Mouse (Mus musculus) NIH3T3 (cell line): ENCODE data around the gene Fgr.

ENCODE experiments used
- DNase-seq: peaks from one replicate; pipeline ENCODE4 v3.0.0-alpha.2; 2012; ENCODE audit warnings: low read depth

Gene Fgr

GRCm38 (mm10) chr4:133035446-133035845, 61.6 kb downstream of the Fgr start:
- no peak for DNase-seq

DNA sequence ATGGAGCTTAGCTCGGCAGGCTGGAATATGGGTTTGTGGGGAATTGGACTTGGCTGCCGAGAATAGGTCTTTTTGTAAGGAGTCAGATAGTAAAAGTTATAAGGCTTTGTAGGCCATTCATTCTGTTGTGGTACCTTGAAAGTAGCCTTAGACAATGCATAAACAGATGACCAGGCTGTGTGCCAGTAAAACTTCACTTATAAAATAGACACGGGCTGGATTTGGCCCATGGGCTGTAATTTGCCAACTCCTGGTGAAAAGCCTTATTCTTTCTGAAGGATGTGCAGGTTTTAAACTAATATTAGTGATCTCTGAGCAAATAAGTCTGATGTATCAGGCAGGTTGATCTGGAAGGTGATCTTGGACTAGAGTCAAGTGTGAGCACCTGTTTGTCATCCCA, 62.1 kb downstream of the Fgr start:
- no peak for DNase-seq

GRCm38 (mm10) chr4:133037293-133037692, 63.4 kb downstream of the Fgr start:
- no peak for DNase-seq

DNA sequence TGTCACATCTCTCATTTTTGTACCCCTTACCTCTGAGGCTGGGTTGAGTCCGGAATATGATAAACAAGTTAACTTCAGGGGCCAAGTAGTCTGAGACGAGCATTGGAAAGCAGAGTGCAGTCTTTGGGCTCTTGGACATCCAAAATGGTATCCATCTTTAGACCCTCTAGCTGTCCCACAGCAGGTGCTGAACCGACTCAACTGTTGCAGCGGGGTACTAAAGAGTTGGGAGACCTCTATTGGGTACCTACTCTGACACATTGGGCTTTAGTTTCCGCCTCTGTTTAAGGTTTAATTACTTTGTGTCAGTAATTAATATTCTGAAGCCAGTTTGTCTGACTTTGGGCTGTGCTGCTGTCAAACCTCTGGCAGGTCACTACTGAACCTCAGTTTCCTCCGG, 63.9 kb downstream of the Fgr start:
- no peak for DNase-seq

GRCm38 (mm10) chr4:133038521-133039115, 64.7 kb downstream of the Fgr start:
- peak; percentile 81 for DNase-seq

GRCm38 (mm10) chr4:133039116-133039819, 65.4 kb downstream of the Fgr start:
- DNase-seq = no peak

DNA sequence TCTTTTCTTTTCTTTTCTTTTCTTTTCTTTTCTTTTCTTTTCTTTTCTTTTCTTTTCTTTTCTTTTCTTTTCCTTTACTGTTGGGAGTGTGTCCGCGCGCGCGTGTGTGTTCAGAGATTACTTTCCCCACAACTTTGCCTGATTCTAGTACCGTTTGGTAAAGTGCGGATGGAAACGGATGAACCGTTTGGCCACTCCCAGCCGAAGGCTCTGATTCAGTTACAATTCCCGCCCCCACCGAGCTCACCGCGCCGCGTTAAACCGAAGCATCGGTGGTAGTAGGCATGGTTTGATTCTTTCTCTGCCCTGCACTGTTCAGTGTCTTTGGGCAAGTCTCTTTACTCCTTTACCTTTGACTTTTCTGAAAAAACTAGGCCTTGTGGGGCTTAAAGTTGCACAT, 65.9 kb downstream of the Fgr start:
- no peak for DNase-seq

- DNase-seq = no peak
These were observed 66.5 kb downstream of the Fgr start for GRCm38 (mm10) chr4:133040241-133040904.

DNA sequence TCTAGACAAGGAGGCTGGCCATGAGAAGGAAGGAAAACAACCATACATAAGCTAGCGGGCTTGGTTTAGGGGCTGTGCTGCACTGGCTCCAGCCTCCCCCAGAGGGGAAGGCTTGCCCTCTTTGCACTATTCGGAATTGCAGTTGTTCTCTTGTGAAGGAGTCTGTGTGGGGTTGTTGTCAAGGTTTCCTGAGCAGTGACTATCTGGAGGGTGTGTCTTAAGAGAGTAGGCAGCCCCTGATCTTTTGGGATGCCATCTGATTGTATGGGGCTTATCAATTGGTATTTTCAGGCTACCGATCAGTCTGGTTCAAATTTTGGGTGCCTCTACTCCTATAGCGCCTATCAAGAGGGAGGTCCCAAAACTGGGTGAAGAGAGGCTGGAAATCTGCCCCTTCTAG, 68.3 kb downstream of the Fgr start:
- no peak for DNase-seq

DNA sequence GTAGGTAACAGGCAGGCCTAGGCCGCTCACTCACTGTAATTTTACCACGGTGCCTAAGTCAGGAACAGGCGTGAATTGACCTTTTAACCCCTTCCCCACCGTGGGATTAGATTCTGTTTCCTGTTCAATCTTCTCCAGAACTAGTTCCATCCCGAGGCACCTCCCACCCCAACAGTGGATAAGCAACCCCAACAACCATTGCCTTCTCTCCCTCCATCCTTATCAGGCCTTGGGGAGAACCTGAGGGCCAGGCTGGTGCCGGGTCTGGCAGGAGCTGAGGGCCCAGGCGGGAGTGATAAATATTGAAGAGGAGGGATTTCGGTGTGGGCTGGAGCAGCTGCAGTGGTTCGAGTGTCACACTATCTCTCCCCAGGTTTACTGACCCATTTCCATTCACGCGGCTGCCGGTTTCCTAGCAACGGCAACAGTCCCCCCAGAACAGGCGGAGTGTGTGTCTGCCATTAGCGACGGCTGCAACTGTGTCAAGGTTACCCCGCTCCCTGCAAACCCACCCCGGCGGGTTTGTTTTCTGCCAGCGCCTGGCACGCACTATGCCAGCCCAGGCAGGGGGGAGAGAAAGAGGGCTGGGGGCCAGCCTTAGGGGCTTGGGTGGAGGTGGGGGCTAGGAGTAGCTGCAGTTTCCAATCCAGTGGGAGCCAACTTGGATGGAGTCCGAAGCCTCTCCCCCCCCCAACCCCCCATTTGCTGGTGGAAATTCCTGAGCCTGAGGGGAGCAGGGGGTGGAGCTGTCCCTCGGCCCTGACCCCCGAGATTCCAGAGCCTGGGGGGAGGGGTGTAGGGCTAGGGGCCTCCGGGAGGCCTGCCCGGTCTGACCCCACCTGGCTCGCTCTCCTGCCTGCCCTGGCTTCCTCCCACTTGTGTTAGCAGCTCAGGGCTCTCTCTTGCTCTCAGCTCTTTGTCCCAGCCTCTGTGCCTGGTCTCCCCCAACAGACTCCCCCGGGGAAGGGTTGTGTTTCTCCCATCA, 69.0 kb downstream of the Fgr start:
- no peak for DNase-seq

DNA sequence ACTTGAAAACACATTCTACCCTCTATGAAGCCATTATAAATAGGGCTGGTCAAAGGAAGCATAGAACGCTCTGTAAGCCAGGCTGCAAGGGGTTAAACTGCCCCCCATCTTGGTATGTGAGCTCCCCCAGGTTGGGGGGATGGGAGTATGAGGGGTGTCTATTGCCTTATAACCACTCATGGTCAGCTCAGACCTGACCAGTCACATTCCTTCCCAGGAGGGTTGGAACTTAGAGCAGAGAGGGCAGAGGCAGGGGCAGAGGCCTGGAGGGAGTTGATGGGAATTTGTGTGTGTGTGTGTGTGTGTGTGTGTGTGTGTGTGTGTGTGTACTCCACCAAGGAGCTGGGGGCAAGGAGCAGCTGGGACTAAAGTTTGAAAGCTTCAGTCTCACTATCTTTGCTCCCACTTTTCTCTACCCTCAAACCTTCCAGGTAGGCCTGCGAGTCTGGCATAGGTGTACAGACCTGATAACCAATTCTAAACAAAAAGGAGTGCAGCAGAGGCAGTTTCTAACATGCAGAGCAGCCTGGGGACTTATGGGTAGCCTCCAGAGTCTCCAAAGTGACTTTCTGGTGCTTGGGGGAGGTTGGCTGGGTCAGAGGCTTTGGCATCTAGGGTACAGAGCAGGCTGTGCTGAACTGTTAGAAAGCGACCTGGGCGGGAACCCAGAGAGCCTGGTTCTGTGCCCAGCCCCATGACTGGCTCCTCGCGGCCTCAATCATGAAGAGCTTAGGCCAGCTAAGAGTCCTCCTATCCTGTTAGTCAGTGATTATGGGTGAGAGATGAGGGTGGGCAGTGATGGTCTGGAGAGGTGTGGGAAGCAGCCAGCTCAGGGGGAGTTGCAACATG, 70.1 kb downstream of the Fgr start:
- peak; percentile 63 for DNase-seq

DNA sequence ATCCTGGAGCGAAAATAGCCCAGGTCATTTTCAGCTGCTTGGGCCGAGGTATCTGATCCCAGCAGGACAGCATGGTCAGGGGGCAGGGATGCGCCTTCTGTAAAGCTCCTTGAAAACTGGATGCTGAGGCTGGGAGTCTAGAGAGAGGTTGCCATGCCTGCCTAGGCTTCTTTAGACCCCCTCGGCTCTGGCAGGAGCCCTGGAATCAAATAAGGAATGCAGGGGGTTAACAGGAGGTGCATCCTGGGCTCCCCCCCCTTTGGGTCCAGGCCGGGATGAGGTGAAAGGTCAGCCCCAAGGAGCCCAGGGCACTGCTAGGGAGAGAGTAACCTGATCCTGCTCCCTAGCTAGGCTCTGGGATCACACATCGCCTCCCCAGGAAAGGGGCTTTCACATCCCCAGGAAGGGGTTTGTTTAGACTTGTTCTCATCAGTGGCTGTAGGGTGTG, 70.8 kb downstream of the Fgr start:
- DNase-seq = no peak

DNA sequence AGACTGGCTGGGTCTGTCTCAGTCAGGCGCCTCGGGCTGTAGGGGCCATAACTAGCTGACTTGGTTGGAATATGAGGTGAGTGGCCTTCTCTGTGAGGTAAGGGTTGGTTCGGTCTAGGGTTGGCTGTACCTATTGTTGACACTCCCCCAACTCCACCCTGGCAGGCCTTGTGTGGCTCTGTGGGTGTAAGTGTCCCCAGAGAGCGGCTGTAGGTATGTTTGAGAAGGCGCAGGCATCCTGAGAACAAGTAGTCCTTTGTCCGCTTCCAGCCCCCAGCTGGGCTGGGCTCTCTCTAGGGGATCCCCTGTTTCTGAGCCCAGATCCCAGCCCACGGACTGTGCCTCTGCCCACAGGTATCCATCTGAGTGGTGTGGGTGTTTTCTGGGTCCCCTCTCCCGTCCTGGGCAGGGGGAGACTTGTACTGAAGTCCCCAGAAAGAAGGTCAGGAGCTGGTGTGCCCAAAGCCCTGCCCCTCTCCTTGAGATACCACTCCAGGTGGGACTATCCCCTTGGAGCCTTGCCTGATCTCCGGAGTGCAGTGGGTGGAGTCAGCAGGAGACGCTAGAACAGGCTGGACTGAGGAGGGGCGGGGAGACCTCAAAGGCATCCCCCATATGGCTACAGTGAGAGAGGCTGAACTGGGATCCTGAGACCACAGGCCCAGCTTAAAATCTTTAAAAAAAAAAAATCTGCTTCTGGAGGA, 72.0 kb downstream of the Fgr start:
- no peak for DNase-seq

GRCm38 (mm10) chr4:133046691-133047352, 72.9 kb downstream of the Fgr start:
- DNase-seq = peak; percentile 23

GRCm38 (mm10) chr4:133047353-133048105, 73.6 kb downstream of the Fgr start:
- no peak for DNase-seq

DNA sequence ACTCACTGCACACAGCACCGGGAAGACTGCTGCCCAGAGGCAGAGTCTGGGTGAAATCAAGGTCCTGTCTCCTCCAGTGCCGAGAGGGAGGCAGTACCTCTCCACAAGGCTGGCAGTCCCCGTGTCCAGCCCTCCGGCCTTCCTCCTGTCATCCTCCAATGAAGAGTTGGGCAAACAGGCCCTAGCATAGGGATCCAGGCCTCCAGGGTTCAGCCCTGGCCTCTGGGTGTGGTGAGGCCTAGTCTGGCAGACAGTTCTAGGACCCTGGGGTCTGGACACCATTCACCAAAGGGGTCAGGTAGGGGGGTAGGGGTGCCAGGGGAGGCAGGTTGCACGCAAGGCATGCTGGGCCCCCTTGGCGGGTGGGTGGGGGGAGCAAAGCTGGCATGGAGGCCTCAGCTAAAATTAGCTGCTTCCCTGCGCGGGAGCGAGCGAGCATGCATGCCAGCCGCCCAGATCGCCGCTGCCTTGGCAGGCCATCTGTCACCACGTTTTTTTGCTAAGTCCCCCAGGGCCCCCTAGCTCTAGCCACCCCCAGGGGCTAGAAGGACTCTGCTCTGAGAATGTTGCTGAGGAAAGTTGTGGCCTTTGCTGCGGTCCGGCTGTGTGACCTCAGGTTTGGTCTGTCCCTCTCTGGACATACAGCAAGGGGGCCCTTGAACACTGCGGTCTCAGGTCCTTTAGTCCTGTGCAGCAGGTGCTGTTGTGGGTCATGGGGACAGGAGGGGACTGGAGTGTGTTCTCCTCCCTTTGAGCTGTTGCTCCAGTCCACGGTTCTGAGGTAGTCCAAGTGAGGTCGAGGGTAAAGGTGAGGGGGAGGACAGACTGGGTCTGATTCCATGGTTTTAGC, 75.4 kb downstream of the Fgr start:
- DNase-seq = no peak

- DNase-seq = no peak
These were observed 76.4 kb downstream of the Fgr start for GRCm38 (mm10) chr4:133050196-133050836.
